Mouse (Mus musculus) bone marrow, adult 2 months (tissue): ENCODE data around the gene Reln. TPM values are rescaled to one million over a fixed set of nuclear protein-coding genes. Genes with fewer than 3 reads are reported as not detected.

Experiments used
- H3K27ac ChIP-seq: fragments of 200-500 bp; 2 replicates; pipeline ENCODE4 v1.5.1; 2012; ENCODE audit warnings: low read depth, mild to moderate bottlenecking, control low read depth, inconsistent platforms, low read length; ENCODE audit not compliant: control insufficient read depth, poor library complexity, insufficient read depth
- H3K4me1 ChIP-seq: fragments of 200-500 bp; 2 replicates; pipeline ENCODE4 v1.6.1; 2011; ENCODE audit warnings: low read length; ENCODE audit not compliant: control insufficient read depth, insufficient read depth
- H3K4me3 ChIP-seq: fragments of 200-500 bp; replicated peaks from 2 replicates; pipeline ENCODE3; 2011; ENCODE audit warnings: mild to moderate bottlenecking, low read depth, low read length, control low read depth; ENCODE audit not compliant: control insufficient read depth
- CTCF ChIP-seq: fragments of 200-500 bp; IDR thresholded peaks from 2 replicates; pipeline ENCODE4 v1.5.1; 2011; ENCODE audit warnings: low read length, control low read depth; ENCODE audit not compliant: control insufficient read depth, insufficient read depth
- POLR2A ChIP-seq: fragments of 200-500 bp; IDR thresholded peaks from 2 replicates; pipeline ENCODE4 v1.6.1; 2011; ENCODE audit warnings: low read depth, mild to moderate bottlenecking, control low read depth, low read length, borderline replicate concordance; ENCODE audit not compliant: control insufficient read depth
- WGBS: fragments of 180-500 bp; shearing (Covaris S2); methylation state at CpG from one replicate; pipeline ENCODE4 v1.1.7; 2018; 5-methylcytosine and 5-hydroxymethylcytosine counted together
- polyA plus RNA-seq: library from polyadenylated mRNA; stranded (reverse); fragments of >200 nt; gene quantifications from 2 replicates; pipeline ENCODE4 v1.2.4, GENCODE M21; 2011; ENCODE audit warnings: low replicate concordance; ENCODE audit not compliant: missing spikeins, insufficient read depth, insufficient read length

Gene Reln
- polyA plus RNA-seq, 1 experiment = 8.9 TPM

DNA sequence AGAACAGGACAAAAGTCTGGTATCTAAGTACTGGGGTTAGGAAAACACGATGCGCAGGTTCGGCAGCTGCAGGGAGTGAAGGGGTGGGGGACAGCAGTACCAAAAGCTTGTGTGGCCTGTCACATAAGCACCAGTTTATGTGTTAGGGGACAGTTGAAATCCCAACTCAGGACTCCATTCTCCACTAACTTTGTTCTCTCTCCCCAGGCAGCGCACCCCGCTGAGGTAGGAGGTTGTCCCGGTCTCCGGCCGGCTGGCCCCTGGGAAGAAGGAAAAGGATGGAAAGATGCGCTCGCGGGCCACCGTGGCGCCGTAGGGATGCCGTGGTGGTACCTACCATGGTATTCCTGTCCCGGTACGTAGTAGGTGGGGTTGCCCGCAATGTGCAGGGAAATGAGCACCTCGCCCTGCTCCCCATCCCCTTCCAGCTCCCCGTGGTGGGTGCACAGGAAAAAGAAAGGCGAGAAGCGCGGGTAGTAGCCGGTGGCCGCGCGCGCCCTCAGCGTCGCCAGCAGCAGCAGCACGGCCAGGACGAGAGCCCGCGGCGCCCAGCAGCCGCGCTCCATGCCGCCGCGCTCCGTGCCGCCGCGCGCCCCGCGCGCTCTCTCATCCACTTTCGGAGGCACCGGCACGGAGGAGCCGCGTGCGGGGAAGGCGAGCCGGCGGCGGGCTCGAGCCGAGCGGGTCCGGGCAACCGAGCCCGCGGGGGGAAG, 503 bp downstream of the Reln start:
- H3K4me1 ChIP-seq = no peaks in the 10 kb centered on the region; the same call in 1 of the 2 replicates
- TF ChIP-seq POLR2A (no peak), CTCF (no peak)
- peak overlapping the region; percentile 72 for H3K4me3 ChIP-seq
- no peak overlapping the region; the same call in 1 of the 2 replicates for H3K27ac ChIP-seq
- 2% methylated on average over 62 of the region's 65 CpGs for WGBS

DNA sequence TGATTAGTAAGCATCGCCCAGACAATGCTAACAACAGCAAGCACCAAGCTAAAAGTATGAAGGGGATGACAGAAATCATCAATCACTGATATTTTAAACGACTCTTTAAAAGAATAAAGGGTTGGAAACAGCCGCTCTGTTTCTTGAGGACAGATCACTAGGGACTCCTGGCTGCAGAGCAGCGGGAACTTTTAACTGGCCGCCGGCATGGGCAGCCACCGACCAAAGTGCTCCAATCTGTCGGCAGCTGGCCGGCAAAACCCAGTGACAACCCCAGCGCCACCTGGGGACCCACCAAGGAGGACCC, 1.0 kb downstream of the Reln start:
- TF ChIP-seq CTCF (no peak), POLR2A (no peak)
- Histone ChIP-seq H3K4me3 (peak overlapping the region; percentile 72), H3K27ac (no peak overlapping the region), H3K4me1 (no peaks in the 10 kb centered on the region; the same call in 1 of the 2 replicates)
- 8% methylated on average over 10 of the region's 10 CpGs for WGBS

GRCm38 (mm10) chr5:22342461-22342860, 2.0 kb downstream of the Reln start:
- TF ChIP-seq CTCF (no peak), POLR2A (no peak)
- Histone ChIP-seq H3K4me3 (no peak overlapping the region), H3K27ac (no peak overlapping the region), H3K4me1 (no peaks in the 10 kb centered on the region; the same call in 1 of the 2 replicates)
- WGBS = 72% methylated on average over 7 of the region's 7 CpGs

DNA sequence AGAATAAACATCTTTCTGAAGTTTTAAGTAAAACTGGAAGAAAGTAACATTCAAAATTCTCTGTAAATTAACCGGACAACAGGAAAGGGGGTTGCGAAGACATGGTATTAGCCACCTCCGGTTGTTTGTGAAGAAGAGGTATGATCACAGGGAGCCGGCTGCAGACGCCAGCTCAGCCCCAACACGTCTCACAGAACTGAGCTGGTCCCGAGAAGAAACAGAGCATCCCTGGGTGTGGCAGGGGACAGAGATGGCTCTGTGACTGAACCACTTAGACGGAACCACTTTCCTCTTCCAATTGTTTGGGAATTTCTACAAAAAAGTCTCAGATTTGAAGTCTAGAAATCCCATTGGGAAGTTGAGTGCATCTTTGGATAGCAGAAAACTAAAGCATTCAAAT, 3.5 kb downstream of the Reln start:
- no peak overlapping the region for H3K4me3 ChIP-seq
- no peaks in the 10 kb centered on the region for H3K4me1 ChIP-seq
- 71% methylated on average over 8 of the region's 8 CpGs for WGBS
- TF ChIP-seq CTCF (no peak), POLR2A (no peak)
- H3K27ac ChIP-seq = no peak overlapping the region

- TF ChIP-seq CTCF = no peak
- no peak overlapping the region for H3K4me3 ChIP-seq
- H3K27ac ChIP-seq = no peak overlapping the region
- no peaks in the 10 kb centered on the region for H3K4me1 ChIP-seq
- 40% methylated on average over 3 of the region's 3 CpGs for WGBS
Observed at GRCm38 (mm10) chr5:22335408-22335807, 9.1 kb downstream of the Reln start.

GRCm38 (mm10) chr5:22330802-22331201, 13.7 kb downstream of the Reln start:
- H3K27ac ChIP-seq = no peak overlapping the region
- TF ChIP-seq POLR2A (no peak), CTCF (no peak)
- H3K4me3 ChIP-seq = no peak overlapping the region
- 78% methylated on average over 5 of the region's 5 CpGs for WGBS
- H3K4me1 ChIP-seq = no peaks in the 10 kb centered on the region

DNA sequence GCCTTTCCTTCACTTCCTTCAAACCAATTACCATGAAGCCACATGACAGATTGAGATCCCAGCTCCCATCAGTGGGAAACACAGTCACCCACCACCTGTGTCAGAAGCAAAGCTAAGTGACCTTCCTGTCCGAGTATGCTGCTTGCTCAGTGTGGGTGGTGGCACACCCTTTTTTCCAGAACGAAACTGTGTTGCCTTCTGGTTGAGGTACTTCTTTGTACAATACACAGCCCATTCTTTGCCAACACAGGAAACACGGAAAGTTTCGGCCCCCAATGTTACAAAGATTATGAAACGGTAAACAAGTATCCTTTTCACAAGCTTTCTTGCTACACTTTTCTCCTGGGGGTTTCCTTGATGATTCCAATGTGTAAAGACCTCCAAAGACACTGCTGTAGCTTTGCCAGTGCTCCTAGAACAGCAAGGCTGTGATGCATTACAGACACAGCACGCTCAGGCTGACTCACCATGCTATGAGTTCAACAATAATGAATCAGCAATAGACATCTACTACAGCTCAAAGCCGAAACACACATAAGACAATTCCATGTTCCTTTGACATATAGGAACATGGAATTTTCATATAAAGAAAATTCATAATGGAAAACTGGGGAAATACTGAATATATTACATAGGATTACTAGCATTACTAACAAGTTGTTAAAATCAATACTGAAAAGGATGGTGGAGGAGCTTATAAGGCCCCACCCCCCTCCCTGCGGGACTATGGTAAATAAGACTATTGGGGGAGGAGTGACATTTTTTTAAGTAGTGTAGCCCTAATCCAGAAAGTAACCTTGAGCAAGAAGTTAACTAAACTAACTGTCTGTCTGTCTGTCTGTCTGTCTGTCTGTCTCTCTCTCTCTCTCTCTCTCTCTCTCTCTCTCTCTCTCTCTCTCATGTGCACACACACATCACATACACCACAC, 15.8 kb downstream of the Reln start:
- TF ChIP-seq POLR2A (no peak), CTCF (no peak)
- Histone ChIP-seq H3K4me1 (no peaks in the 10 kb centered on the region), H3K4me3 (no peak overlapping the region), H3K27ac (no peak overlapping the region)
- WGBS = 67% methylated on average over 8 of the region's 8 CpGs

DNA sequence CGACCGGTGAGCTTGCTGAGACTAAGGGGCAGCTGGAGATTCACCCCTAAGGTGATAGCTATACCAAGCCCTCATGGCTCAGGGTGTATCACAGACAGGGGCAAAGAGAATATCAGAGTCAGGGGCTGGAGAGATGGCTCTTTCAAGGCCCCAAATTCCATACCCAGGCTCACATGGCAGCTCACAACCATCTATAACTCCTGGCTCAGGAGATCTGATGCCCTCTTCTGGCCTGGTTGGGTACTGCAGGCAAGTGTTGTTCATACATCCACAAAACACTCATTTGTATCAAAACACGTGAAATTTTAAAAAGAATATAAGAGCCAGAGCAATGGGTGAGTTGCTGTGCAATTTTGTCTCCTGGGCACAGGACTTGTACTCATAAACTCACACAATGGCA, 17.3 kb downstream of the Reln start:
- Histone ChIP-seq H3K4me1 (no peaks in the 10 kb centered on the region), H3K4me3 (no peak overlapping the region), H3K27ac (no peak overlapping the region)
- WGBS = 67% methylated on average over 3 of the region's 3 CpGs
- peak; percentile 54 for TF ChIP-seq CTCF
- no peak for TF ChIP-seq POLR2A
